Mouse (Mus musculus) embryonic fibroblast, embryonic 13.5 days (primary cell): ENCODE data around the gene Ephb1. TPM values are rescaled to one million over a fixed set of nuclear protein-coding genes. Genes with fewer than 3 reads are reported as not detected.

Experiments
- H3K27ac ChIP-seq: 2 replicates; pipeline ENCODE4 v1.5.1; 2012; ENCODE audit warnings: low read length, control low read depth, inconsistent platforms; ENCODE audit not compliant: insufficient read depth
- H3K4me1 ChIP-seq: 2 replicates; pipeline ENCODE4 v1.6.1; 2011; ENCODE audit warnings: low read length; ENCODE audit not compliant: control insufficient read depth, insufficient read depth
- H3K4me3 ChIP-seq: 2 replicates; pipeline ENCODE4 v1.5.1; 2011; ENCODE audit warnings: mild to moderate bottlenecking, control low read depth, low read length; ENCODE audit not compliant: insufficient read depth
- CTCF ChIP-seq: IDR thresholded peaks from 2 replicates; pipeline ENCODE4 v1.5.1; 2011; ENCODE audit warnings: mild to moderate bottlenecking, control low read depth, low read length, moderate library complexity, borderline replicate concordance; ENCODE audit not compliant: insufficient read depth
- POLR2A ChIP-seq: IDR thresholded peaks from 2 replicates; pipeline ENCODE4 v1.6.1; 2011; ENCODE audit warnings: low read depth, mild to moderate bottlenecking, control low read depth, low read length, moderate library complexity
- polyA plus RNA-seq: library from polyadenylated mRNA; stranded (reverse); fragments of >200 nt; gene quantifications from 2 replicates; pipeline ENCODE4 v1.2.4, GENCODE M21; 2011; ENCODE audit warnings: low read depth; ENCODE audit not compliant: missing spikeins, insufficient read length

Ephb1 gene
- polyA plus RNA-seq, 1 experiment: 0.18 TPM

DNA sequence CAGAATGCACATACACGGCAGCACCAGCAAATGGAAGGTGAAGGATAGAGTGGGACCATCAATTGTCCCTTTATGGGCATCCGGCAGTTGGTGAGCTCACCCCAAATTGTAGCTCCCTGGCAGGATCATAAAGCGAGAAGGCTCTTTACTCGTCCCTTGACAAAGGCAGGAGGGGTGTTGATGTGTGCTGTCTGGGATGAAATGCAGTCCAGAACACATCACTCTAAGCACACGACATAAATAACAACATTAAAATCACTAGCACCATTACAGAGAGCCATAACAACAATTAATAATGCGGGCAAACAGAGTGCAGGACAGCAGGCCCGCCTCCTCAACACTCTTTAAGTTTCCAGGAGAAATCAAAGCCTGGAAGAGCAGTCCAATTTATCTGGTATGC is 372.1 kb downstream of the Ephb1 start:
- H3K4me1 ChIP-seq: no peaks in the 10 kb centered on the region
- no peak overlapping the region for H3K4me3 ChIP-seq
- TF ChIP-seq POLR2A: no peak
- TF ChIP-seq CTCF: no peak
- H3K27ac ChIP-seq: no peak overlapping the region

DNA sequence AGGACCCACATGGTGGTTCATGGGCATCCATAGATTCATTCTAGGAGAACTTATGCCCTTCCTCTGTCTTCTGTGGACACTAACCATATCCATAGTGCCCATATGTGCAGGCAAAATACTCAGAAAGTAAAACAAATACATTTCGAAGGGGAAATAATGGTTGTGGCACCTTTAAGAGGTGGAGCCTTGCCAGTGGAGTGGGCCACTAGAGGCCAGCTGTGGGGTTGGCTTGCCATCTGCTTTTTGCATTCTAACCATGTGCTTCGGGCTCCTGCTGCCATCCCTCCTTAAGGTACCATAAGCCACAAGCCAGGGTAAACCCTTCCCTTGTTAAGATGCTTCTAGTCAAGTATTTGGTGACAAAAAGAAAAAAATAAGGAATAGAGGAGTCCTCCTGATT is 373.3 kb downstream of the Ephb1 start:
- Histone ChIP-seq H3K4me1 (no peaks in the 10 kb centered on the region), H3K4me3 (no peak overlapping the region), H3K27ac (no peak overlapping the region)
- no peak for TF ChIP-seq POLR2A
- TF ChIP-seq CTCF: no peak

DNA sequence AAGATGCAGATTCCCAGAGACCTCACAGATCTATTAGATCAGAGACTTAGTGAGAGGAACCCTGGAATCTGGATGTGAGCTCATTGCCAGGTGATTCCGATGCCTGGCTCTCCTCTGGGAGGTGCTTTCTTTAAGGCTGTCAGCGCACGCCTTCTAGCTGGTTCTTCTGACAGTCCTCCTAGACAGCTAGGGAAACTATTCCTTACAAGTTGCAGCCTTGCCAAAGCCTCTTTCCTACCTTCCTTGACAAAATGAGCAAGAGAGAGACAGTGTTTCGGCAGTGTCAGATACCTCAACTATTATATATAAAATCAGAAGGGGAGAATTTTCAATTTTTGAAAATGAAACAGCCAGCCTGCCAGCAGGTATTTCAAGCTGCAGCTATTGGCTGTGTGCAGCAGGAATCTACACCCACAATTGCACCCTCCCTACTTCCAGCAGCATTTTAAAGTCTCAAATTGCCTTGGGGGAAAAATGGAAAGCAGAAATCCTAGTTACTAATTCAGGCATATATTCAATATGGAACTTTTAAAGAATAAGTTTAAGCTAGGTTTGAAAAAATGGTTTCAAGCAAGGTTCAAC is 377.5 kb downstream of the Ephb1 start:
- Histone ChIP-seq H3K4me3 (no peak overlapping the region), H3K27ac (no peak overlapping the region), H3K4me1 (no peaks in the 10 kb centered on the region)
- no peak for TF ChIP-seq POLR2A
- no peak for TF ChIP-seq CTCF

DNA sequence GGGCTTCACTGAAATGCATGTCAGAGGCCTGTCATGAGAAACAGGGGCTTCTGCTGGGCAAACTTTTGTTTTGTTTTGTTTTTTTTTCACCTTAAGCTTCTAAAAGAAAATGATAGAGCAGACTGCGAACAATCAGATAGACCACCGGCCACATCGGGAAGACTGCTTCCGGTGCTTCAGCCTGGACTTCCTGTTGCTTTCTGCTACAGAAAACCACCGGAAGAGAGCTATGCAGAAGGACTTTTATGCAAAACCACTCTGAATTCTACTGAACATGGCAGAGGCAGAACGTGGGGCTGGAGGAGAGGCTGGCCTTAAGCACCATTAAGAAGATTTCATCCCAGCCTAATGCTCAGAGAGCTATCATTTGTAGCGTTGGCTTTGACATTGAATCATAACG is 382.2 kb downstream of the Ephb1 start:
- Histone ChIP-seq H3K27ac (no peak overlapping the region), H3K4me1 (no peaks in the 10 kb centered on the region), H3K4me3 (no peak overlapping the region)
- TF ChIP-seq CTCF: no peak
- no peak for TF ChIP-seq POLR2A

DNA sequence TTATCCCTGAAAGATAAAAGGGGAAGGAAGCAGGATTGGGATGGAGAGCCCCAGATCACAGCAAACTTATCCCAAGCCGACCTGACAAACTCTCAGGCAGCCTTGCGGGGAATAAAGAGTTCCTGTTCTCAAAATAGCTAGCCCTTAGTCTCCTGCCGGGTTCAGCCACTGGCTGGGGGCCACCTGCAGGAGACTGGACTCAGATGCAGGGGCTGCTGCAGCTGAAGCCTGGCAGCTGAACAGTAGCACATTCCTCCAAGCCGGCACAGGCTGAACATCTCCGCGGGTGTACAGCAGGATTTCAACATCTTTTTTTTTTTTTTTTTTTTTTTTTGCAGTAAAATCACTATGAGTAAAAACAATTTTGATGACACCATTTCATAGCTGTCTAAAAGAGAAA is 382.7 kb downstream of the Ephb1 start:
- Histone ChIP-seq H3K4me3 (no peak overlapping the region), H3K4me1 (no peaks in the 10 kb centered on the region), H3K27ac (no peak overlapping the region)
- no peak for TF ChIP-seq POLR2A
- no peak for TF ChIP-seq CTCF

DNA sequence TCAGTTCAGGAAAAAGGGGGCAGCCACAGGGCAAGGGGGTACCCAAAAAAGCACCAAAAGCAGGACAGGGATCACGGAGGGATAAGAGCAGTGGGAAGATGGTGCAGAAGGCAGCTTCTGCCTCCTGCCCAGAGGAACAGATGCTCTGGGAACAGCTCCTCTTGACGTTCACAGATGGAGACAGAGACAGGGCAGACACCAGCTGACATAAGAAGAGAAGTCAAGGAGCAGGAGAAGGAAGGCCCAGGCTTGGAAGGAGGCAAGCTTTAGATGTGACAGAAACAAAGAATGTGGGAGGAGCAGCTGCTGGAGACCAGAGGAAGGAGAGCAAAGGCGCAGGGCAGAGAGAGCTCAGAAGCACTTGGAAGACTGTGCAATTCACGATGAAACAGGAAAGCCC is 398.3 kb downstream of the Ephb1 start:
- no peak overlapping the region for H3K27ac ChIP-seq
- no peaks in the 10 kb centered on the region for H3K4me1 ChIP-seq
- TF ChIP-seq POLR2A (no peak), CTCF (no peak)
- H3K4me3 ChIP-seq: no peak overlapping the region

DNA sequence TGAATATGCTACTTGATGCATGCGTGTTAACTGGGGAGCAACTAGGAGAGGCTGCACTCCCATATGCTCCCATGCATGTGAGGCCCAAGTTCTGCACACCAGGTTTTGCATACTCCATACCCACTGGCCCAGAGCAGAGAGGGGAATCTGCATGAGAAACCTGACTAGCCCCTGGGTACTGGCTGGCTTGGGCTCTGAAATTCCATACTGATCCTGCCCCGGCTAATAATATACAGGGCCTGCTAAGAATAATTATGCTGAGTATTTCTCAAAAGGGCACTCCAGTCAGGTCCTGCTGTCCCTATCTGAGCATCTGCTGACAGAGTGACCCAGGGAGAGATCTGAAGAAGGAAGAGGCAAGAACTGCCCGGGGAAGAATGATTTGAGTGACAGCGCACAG is 400.0 kb downstream of the Ephb1 start:
- no peak overlapping the region for H3K27ac ChIP-seq
- no peaks in the 10 kb centered on the region for H3K4me1 ChIP-seq
- no peak overlapping the region for H3K4me3 ChIP-seq
- TF ChIP-seq CTCF: no peak
- TF ChIP-seq POLR2A: no peak

DNA sequence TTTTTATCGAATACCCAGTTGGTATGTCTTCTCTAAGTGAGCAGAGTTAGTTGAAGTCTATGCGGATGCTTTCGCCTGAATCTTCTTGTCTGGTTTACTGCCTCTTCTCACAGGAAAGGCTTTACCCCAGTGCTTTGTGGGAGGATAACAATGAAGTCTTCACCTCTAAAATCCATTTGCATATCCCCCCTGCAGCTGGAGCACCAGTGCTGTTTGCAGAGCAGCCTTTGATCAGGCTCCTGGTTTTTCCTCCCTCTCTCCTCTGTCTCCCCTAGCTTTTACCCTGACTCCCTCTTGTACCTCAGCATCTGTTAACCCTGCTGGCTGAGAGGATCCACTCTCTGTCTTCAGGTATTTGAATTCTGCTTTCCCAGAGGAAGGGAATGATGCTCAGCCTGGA is 404.4 kb downstream of the Ephb1 start:
- no peak for TF ChIP-seq CTCF
- TF ChIP-seq POLR2A: no peak
- H3K4me3 ChIP-seq: no peak overlapping the region
- no peak overlapping the region for H3K27ac ChIP-seq
- no peaks in the 10 kb centered on the region for H3K4me1 ChIP-seq

DNA sequence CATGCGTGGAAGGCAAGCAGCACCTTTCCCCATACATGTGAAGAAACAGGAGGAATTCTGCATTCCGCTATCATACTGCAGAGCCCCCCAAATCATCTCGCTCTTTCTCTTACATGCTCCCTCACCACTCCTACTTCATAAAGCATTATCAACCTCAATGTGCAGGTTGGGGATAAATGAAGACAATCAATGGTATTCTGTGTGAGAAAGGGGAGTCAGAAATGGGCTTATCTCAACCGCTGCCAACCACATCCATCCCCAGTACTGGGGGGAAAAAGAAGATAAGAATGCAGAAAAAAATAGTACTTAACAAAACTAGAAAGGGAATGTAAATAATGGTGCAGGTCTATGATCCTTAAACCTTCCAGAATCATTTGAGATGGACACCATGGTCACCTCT is 408.7 kb downstream of the Ephb1 start:
- Histone ChIP-seq H3K4me3 (no peak overlapping the region), H3K4me1 (no peaks in the 10 kb centered on the region), H3K27ac (no peak overlapping the region)
- no peak for TF ChIP-seq POLR2A
- TF ChIP-seq CTCF: no peak

DNA sequence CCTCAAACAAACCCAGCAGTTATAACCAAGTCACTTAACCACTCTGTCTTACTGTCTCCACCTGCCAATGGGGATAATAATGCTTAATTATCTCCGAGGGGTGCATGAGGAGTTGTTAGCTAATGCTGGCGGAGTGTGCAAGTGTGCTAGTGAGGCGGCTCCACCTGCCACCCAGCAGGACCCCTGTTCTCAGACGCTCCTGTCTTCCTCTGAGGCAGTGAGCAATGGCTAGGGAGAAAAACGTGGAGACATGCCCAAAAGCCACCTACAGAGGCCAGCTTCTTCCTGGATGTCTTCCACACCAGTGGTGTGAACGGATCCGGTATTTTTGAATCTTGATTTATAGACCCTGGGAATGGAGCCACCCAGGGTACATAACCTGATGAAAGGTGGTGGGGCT is 409.2 kb downstream of the Ephb1 start:
- Histone ChIP-seq H3K4me3 (no peak overlapping the region), H3K4me1 (no peaks in the 10 kb centered on the region), H3K27ac (no peak overlapping the region)
- TF ChIP-seq POLR2A: no peak
- TF ChIP-seq CTCF: no peak
